Mouse (Mus musculus): Measurements from ENCODE around the gene Gjb4. TPM values are rescaled to one million over a fixed set of nuclear protein-coding genes. Genes with fewer than 3 reads are reported as not detected.

Gjb4 gene
- total and polyA plus RNA-seq, 2 experiments from 2014 or later = not detected

DNA sequence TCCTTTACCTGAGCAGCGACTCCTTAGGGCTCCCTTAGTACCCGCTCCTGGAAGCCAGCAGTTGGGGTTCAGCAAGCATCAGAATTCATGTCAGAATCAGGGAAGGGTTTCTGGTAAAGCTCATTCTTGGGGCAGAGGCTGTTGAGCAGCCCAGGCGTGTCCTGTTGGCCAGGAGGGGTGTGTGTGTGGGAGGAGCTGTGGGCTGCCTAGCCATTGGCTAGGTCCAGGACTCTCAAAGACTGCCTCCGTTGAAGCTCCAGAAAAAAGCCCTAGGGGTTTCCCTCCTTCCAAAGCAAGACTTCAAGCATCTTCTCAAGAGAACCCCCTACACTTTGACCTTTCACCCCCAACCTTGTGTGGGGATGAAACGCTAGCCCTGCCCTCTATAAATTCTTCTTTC lies 4.1 kb upstream of the Gjb4 start, which contains the start of gene Gjb5:
TSS of gene Gjb5 (minus strand) at position 164 of the 400 bp plus-strand sequence.
- Histone ChIP-seq H3K9me3 (ENCODE audit: low read length) (no peaks in the 10 kb centered on the region), H3K4me1 (ENCODE audit: insufficient read depth, low read length) (no peaks in the 10 kb centered on the region), H3K9ac (replicated peaks; ENCODE audit: low read length, poor library complexity, severe bottlenecking) (no peak within 1 kb of the TSS), H3K36me3 (ENCODE audit: insufficient read depth, low read length) (no peaks in the 10 kb centered on the region), H3K4me3 (ENCODE audit: low read depth, low read length) (no peak within 1 kb of the TSS), H3K4me2 (ENCODE audit: low read depth, low read length, poor library complexity, severe bottlenecking) (no peak within 1 kb of the TSS), H3K27me3 (ENCODE audit: insufficient read depth, low read length) (no peaks in the 10 kb centered on the region), H3K27ac (ENCODE audit: low read depth, low read length) (no peak within 1 kb of the TSS)
- no peak for DNase-seq (ENCODE audit: low spot score)
- no peak; the same call in 1 of the 2 replicates for ATAC-seq (ENCODE audit: low FRiP score)
- 40% methylated on average over 5 of the region's 5 CpGs for WGBS
- no peak for TF ChIP-seq CTCF (IDR thresholded peaks at IDR 0.05)

- no peaks in the 10 kb centered on the region for H3K27me3 ChIP-seq (ENCODE audit: insufficient read depth, low read length)
Measured at GRCm38 (mm10) chr4:127354506-127355485, 915 bp upstream of the Gjb4 start.

GRCm38 (mm10) chr4:127352594-127352993 lies 1.3 kb downstream of the Gjb4 start:
- no peak for TF ChIP-seq CTCF (IDR thresholded peaks at IDR 0.05)
- Histone ChIP-seq H3K4me2 (ENCODE audit: low read depth, low read length, poor library complexity, severe bottlenecking) (no peak overlapping the region), H3K36me3 (ENCODE audit: insufficient read depth, low read length) (no peaks in the 10 kb centered on the region), H3K9ac (replicated peaks; ENCODE audit: low read length, poor library complexity, severe bottlenecking) (no peak overlapping the region), H3K27ac (ENCODE audit: low read depth, low read length) (no peak overlapping the region), H3K27me3 (ENCODE audit: insufficient read depth, low read length) (no peaks in the 10 kb centered on the region), H3K9me3 (ENCODE audit: low read length) (no peaks in the 10 kb centered on the region), H3K4me1 (ENCODE audit: insufficient read depth, low read length) (no peaks in the 10 kb centered on the region), H3K4me3 (ENCODE audit: low read depth, low read length) (no peak overlapping the region)
- 5% methylated on average over 1 of the region's 1 CpGs for WGBS
- no peak for DNase-seq (ENCODE audit: low spot score)
- ATAC-seq (ENCODE audit: low FRiP score) = no peak

More at GRCm38 (mm10) chr4:127354506-127355485, 915 bp upstream of the Gjb4 start:
- H3K4me2 ChIP-seq (ENCODE audit: low read depth, low read length, poor library complexity, severe bottlenecking) = no peak overlapping the region
- DNase-seq (ENCODE audit: low spot score) (no peak), ATAC-seq (ENCODE audit: low FRiP score) (no peak)
- no peak overlapping the region for H3K27ac ChIP-seq (ENCODE audit: low read depth, low read length)
- no peak overlapping the region for H3K4me3 ChIP-seq (ENCODE audit: low read depth, low read length)
- H3K4me1 ChIP-seq (ENCODE audit: insufficient read depth, low read length) = no peaks in the 10 kb centered on the region
- no peak overlapping the region for H3K9ac ChIP-seq (replicated peaks; ENCODE audit: low read length, poor library complexity, severe bottlenecking)
- TF ChIP-seq CTCF (IDR thresholded peaks at IDR 0.05) = no peak
- H3K36me3 ChIP-seq (ENCODE audit: insufficient read depth, low read length) = no peaks in the 10 kb centered on the region
- H3K9me3 ChIP-seq (ENCODE audit: low read length) = no peaks in the 10 kb centered on the region
- 78% methylated on average over 15 of the region's 15 CpGs for WGBS

DNA sequence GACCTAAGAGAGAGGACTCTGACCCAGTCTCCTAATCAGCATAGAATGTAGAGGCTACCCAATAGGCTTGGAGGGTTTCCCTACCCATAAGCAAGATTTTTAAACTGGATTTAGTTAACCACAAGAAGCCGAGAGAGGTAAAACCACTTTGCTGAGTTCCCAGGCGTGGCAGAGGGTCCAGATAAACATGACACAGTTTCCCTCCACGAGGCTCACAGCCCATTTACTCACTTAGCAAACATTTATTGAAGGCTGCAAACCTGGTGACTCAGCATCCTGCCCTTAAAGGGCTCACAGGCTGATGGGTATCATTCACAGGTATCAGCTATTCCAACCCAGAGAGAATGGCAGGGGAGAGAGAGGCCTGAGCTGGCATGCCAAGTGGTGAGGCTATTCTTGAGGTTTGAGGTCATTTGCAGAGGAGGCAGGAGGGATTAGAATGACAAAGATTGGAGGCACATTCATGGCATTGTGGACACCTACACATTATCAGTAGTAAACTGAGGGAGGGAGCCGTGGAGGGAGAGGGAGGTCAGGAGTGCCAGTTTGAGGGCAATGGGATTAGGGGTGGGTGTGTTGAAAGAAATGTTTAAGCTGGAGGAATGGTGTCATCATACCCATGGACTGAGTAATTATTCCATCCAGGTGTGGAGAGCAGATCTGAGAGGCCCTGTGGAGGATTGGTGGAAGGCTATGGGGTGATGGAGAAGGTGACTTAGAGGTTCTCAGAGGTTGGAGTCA lies 4.2 kb downstream of the Gjb4 start:
- no peak for TF ChIP-seq CTCF (IDR thresholded peaks at IDR 0.05)
- H3K9ac ChIP-seq (replicated peaks; ENCODE audit: low read length, poor library complexity, severe bottlenecking) = no peak overlapping the region
- H3K27me3 ChIP-seq (ENCODE audit: insufficient read depth, low read length) = no peaks in the 10 kb centered on the region
- 66% methylated on average over 4 of the region's 4 CpGs for WGBS
- H3K27ac ChIP-seq (ENCODE audit: low read depth, low read length) = no peak overlapping the region
- no peaks in the 10 kb centered on the region for H3K36me3 ChIP-seq (ENCODE audit: insufficient read depth, low read length)
- no peak for ATAC-seq (ENCODE audit: low FRiP score)
- DNase-seq (ENCODE audit: low spot score) = no peak
- no peak overlapping the region for H3K4me3 ChIP-seq (ENCODE audit: low read depth, low read length)
- no peaks in the 10 kb centered on the region for H3K4me1 ChIP-seq (ENCODE audit: insufficient read depth, low read length)
- no peak overlapping the region for H3K4me2 ChIP-seq (ENCODE audit: low read depth, low read length, poor library complexity, severe bottlenecking)
- H3K9me3 ChIP-seq (ENCODE audit: low read length) = no peaks in the 10 kb centered on the region

DNA sequence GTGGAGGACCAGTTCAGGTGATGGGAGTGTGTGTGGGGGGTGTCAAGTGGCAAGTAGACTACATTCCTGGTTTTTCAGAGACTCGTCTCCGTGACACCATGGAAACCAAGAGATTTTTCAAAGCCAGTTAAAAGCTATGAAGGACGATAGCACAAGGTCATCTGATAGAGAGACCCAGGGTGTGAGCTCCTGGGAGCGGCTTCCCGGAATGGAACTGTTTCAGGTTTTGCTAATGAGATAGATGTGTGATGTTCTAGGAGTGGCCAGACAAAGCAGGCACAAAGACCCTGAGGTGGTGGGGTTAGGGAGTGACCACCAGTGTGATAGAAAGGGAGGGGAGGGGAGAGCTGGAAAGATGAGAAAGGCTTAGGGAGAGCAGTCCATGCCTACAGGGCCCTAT lies 8.9 kb downstream of the Gjb4 start:
- no peak overlapping the region for H3K9ac ChIP-seq (replicated peaks; ENCODE audit: low read length, poor library complexity, severe bottlenecking)
- H3K4me3 ChIP-seq (ENCODE audit: low read depth, low read length) = no peak overlapping the region
- no peaks in the 10 kb centered on the region for H3K4me1 ChIP-seq (ENCODE audit: insufficient read depth, low read length)
- no peak for TF ChIP-seq CTCF (IDR thresholded peaks at IDR 0.05)
- H3K36me3 ChIP-seq (ENCODE audit: insufficient read depth, low read length) = no peaks in the 10 kb centered on the region
- H3K4me2 ChIP-seq (ENCODE audit: low read depth, low read length, poor library complexity, severe bottlenecking) = no peak overlapping the region
- ATAC-seq (ENCODE audit: low FRiP score) = no peak
- H3K9me3 ChIP-seq (ENCODE audit: low read length) = no peaks in the 10 kb centered on the region
- 78% methylated on average over 5 of the region's 5 CpGs for WGBS
- no peak for DNase-seq (ENCODE audit: low spot score)
- H3K27ac ChIP-seq (ENCODE audit: low read depth, low read length) = no peak overlapping the region
- H3K27me3 ChIP-seq (ENCODE audit: insufficient read depth, low read length) = no peaks in the 10 kb centered on the region
